Mouse (Mus musculus) heart, adult 18-20 months (tissue): ENCODE measurements at regions not wholly inside any gene's neighbourhood (a gene's known extent, or its start where the extent isn't known, plus 50 kb on each side); places are given as distances from the start of the nearest gene placed in this dataset.
"Not testable (repeated sequence)": the region's sequence is repeated elsewhere in the genome, so short reads cannot be mapped to it uniquely, and the experiment has no call there.

Experiments
- DNase-seq, 2 experiments: peaks; one replicate each; pipeline ENCODE4 v3.0.0; 2021 to 2022; ENCODE audit warnings: mixed read lengths in 1 of 2

- not testable (repeated sequence) for DNase-seq
Observed at GRCm38 (mm10) chr12:20802027-20802426, 188.2 kb upstream of the Asap2 start.

DNA sequence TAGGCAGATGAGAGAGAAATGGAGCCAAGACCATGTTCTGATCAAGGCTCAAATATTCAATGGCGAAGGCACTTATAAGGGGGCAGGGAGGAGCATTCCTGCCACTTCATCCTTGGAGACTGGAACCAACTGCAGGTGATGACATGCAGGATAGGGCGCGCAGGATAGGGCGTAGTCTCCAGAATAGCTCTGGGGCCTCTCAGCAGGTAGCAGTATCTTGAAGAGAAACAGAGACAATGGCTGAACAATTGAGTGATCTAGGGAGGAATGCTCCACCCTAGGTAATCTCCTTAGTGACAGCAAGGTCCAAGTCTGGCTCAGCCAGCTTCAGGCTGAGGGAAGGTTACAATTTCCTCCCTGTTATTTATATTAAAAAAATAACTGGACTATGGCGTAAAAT, 184.8 kb upstream of the Asap2 start:
- not testable (repeated sequence) for DNase-seq

DNA sequence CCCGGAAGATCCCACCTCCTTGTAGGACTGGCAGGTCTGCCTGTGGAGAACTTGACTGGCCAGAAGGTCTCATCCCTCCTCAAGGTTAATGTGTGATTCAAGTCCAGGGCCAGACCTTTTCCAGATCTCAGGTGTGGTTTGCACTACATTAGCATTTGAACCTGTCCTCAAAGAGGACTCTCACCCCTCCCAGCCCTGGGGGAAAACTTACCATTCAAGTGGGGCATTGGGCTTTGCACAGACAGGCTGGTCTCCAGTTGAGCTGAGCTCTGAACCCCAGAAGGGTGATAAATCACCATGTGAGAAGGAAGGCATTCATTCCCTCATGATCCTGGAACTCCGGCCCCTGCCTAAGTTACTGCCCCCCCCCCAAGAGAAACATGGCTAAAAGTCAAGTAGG, 183.6 kb upstream of the Asap2 start:
- DNase-seq = no peak

DNA sequence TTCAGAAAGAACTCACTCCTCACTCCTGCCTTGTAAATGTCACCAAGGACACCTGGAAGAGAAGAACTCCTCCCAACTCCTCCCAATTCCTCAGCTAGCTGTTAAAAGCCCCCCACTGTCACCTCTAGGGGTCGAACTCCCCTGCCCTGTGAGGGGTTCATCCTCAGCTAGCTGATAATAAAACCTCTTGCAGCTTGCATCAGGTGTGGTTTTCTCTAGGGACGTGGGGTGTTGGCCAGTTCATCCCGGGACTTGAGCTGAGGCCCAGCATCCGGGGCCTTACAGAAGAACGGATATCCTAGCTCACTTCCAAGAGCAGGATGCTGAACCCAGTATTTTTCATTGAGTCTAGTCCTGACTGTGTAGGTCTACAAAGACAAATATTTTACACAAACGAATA, 176.4 kb upstream of the Asap2 start:
- not testable (repeated sequence) for DNase-seq

DNA sequence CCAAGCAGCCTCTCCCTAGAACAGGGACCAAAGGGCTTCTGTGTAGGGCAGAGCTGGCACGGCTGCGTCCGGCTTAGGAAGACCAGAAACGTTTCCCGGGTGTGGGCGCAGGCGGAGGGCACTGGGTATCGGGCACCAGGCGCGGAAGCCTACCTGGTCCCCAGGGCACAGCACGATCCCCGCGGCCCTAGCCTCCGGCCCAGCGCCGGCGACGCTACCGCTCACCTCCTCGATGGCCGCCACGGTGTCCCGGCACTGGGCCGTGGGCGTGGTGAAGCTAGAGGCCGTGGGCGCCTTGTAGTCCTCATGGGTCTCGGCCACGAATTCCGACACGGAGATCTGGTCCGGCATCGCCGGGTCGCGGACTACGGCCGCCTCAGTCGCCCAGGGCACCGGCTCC, 175.1 kb upstream of the Asap2 start:
- DNase-seq = peak in 1 of 2 experiments; percentile 2

- peak; percentile 56 to 83 for DNase-seq
Observed at GRCm38 (mm10) chr12:20815599-20815998, 174.7 kb upstream of the Asap2 start.

DNA sequence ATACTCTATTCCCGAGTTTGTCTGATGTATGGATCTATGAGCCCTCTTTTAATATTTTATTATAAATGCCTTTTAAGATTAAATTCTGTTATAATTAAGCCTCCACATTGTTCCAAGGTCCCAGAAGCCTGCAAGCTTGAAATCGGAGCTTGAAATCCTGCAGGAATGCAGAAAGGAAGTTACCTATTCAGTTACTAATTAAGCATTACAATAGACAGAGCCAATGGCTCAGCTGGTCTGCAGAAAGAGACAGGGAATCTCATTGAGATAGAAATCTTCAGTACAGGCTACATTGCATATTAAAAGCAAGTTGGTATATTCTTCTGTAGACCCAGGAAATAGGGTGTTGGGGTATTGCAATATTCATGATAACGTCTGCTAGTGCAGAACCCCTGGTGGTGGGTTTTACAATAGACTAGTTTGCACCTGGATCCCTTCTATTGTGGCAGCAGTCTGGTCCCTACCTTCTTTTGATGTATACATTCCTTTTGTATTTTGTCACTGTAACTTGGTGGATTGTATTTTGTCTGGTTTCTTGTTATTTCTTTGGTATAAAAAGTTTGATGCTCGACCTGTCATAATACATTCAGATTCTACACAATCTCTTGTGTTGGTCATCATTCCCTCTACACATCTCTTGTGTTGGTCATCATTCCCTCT, 146.5 kb upstream of the Asap2 start:
- DNase-seq = not testable (repeated sequence)

DNA sequence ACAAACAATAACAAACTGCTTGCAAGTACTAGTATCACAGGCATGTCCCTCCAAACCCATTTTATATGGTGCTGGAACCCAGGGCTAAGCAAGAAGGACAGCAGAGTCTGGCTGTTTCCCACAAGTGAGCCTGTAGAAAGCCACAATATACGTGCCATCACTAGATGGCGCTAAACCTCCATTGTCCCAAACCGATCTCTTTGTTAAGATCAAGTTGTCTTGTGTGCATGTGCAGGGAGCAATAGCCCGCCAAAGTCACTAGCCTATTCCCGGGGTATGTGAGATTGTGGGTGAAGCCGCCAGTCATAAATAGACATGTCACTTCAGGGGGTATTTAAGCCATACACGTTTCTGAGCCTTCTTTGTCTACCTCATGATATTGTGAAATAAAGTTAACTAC, 145.4 kb upstream of the Asap2 start:
- DNase-seq = peak; percentile 9 to 57

DNA sequence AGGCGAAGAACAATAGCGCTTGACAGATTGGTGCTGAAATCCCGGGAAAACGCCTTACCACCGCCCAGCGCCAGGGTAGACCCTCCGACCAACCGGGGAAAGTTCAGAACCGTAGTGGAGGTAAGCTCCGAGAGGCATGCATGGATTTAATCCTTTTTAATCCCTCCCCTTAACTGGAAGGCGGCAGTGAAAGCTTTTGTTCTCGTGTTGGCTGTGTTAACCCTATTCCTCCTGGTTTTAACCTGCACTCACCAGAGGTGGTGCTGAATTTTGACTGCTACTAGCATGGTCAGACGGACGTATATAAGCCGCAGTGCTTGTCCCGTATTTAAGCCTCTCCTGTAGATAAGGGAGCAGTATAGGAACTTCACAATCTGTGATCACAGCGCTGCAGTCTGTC, 145.0 kb upstream of the Asap2 start:
- DNase-seq = no peak

- not testable (repeated sequence) for DNase-seq
Observed at GRCm38 (mm10) chr12:20884104-20884503, 106.2 kb upstream of the Asap2 start.

GRCm38 (mm10) chr12:20920653-20921397, 69.4 kb upstream of the Asap2 start:
- peak; percentile 68 to 75 for DNase-seq

DNA sequence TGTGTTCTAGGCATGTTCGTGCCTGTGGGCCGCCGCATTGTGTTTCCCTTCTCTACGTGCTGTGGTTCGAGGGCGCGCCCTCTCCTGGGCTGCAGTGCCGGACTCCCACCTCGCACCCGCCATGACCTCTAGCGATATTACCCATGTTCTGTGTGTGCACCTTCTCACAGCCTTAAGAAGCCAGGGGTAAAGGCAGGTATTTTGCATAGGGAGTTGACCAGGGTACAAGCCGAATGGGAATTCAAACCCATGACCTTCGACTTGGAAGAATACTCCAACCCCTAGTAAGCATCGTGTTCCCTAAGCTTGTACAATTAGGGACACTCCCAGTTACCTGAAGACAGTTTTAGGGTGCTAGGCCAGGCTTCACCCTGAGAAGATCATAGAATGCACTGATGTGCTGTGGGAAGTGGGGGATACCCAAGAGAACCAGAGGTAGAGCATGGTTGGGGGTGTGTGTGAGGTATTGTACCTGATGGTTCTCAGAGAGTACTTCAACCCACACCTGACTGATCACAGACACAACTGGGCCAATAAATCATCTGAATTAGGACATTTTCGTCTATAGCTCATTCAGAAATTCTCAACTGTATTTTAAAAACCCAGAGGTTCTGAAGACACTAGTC, 68.7 kb upstream of the Asap2 start:
- DNase-seq = peak in 1 of 2 experiments; percentile 50

DNA sequence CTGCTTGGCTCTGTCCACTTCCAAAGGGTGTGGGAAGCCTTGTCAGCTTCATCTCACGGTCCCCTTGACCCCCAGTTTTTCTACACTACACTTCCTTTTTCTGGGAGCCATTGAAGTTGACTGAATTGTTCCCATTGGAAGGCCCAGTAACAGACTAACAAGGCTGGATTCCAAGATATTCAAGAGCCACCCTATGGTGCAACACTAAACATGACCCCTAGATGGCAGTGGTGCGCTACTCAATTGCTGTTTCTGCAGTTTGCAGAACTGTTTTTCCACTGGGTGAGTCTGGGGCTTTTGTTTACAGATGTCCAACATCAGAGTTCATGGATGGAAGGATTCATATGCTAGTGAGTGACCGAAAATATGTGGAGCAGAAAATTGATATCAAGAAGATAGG, 61.3 kb upstream of the Asap2 start:
- peak in 1 of 2 experiments; percentile 49 for DNase-seq
